Mouse (Mus musculus): ENCODE results near the gene Serping1. TPM values are rescaled to one million over a fixed set of nuclear protein-coding genes. Genes with fewer than 3 reads are reported as not detected.
"Not testable (repeated sequence)": the region's sequence is repeated elsewhere in the genome, so short reads cannot be mapped to it uniquely, and the experiment has no call there.

Serping1 gene
- total RNA-seq, 2 experiments from 2014 or later, result 7.4 to 8.4 TPM

GRCm38 (mm10) chr2:84732394-84732793 is 42.9 kb downstream of the Serping1 start:
- no peak for TF ChIP-seq CTCF (conservative IDR thresholded peaks at IDR 0.05)
- DNase-seq (ENCODE audit: low spot score in 2 of 2), result no peak
- no peak overlapping the region for H3K27ac ChIP-seq
- no peak overlapping the region for H3K4me3 ChIP-seq

- no peak for DNase-seq (ENCODE audit: low spot score in 2 of 2)
- Histone ChIP-seq H3K27ac (no peak overlapping the region), H3K4me3 (no peak overlapping the region)
- no peak for TF ChIP-seq CTCF (conservative IDR thresholded peaks at IDR 0.05)
Observed at GRCm38 (mm10) chr2:84731206-84731605, 44.0 kb downstream of the Serping1 start.

GRCm38 (mm10) chr2:84728191-84728590 is 47.1 kb downstream of the Serping1 start:
- not testable (repeated sequence) for DNase-seq (ENCODE audit: low spot score in 2 of 2); H3K27ac ChIP-seq; H3K4me3 ChIP-seq

- Histone ChIP-seq H3K4me3 (peak within 1 kb of the TSS; percentile 89), H3K27ac (peak within 1 kb of the TSS; percentile 90)
- TF ChIP-seq CTCF (conservative IDR thresholded peaks at IDR 0.05), result no peak
- DNase-seq (ENCODE audit: low spot score in 2 of 2), result peak; percentile 94 to 96
Observed at GRCm38 (mm10) chr2:84727172-84727858, 47.9 kb downstream of the Serping1 start, which contains the start of gene Clp1. Clp1 (minus strand) TSS chr2:84727350.

- H3K27ac ChIP-seq, result peak overlapping the region; percentile 90
- DNase-seq (ENCODE audit: low spot score in 2 of 2), result no peak
- TF ChIP-seq CTCF (conservative IDR thresholded peaks at IDR 0.05), result no peak
- H3K4me3 ChIP-seq, result peak overlapping the region; percentile 89
Observed at GRCm38 (mm10) chr2:84726716-84727115, 48.5 kb downstream of the Serping1 start.

GRCm38 (mm10) chr2:84725770-84726169 is 49.5 kb downstream of the Serping1 start:
- Histone ChIP-seq H3K27ac (no peak overlapping the region), H3K4me3 (peak overlapping the region; percentile 89; the same call in 1 of the 2 replicates)
- TF ChIP-seq CTCF (conservative IDR thresholded peaks at IDR 0.05), result no peak
- no peak for DNase-seq (ENCODE audit: low spot score in 2 of 2)

GRCm38 (mm10) chr2:84723856-84724255 is 51.4 kb downstream of the Serping1 start:
- no peak for DNase-seq (ENCODE audit: low spot score in 2 of 2)
- H3K4me3 ChIP-seq, result no peak overlapping the region
- H3K27ac ChIP-seq, result no peak overlapping the region
- TF ChIP-seq CTCF (conservative IDR thresholded peaks at IDR 0.05), result no peak

GRCm38 (mm10) chr2:84721182-84721581 is 54.1 kb downstream of the Serping1 start:
- TF ChIP-seq CTCF (conservative IDR thresholded peaks at IDR 0.05), result no peak

GRCm38 (mm10) chr2:84720718-84721117 is 54.5 kb downstream of the Serping1 start:
- H3K4me3 ChIP-seq, result no peak overlapping the region
- no peak overlapping the region for H3K27ac ChIP-seq
- no peak for TF ChIP-seq CTCF (conservative IDR thresholded peaks at IDR 0.05)
- no peak for DNase-seq (ENCODE audit: low spot score in 2 of 2)

More at GRCm38 (mm10) chr2:84721182-84721581, 54.1 kb downstream of the Serping1 start:
- Histone ChIP-seq H3K4me3 (no peak overlapping the region), H3K27ac (no peak overlapping the region)
- DNase-seq (ENCODE audit: low spot score in 2 of 2), result no peak

- no peak for DNase-seq (ENCODE audit: low spot score in 2 of 2)
- TF ChIP-seq CTCF (conservative IDR thresholded peaks at IDR 0.05), result no peak
- Histone ChIP-seq H3K27ac (no peak overlapping the region), H3K4me3 (no peak overlapping the region)
Observed at GRCm38 (mm10) chr2:84717357-84717756, 57.9 kb downstream of the Serping1 start.

GRCm38 (mm10) chr2:84716423-84717355 is 58.6 kb downstream of the Serping1 start:
- DNase-seq (ENCODE audit: low spot score in 2 of 2), result no peak
- peak overlapping the region; percentile 72 for H3K4me3 ChIP-seq
- no peak for TF ChIP-seq CTCF (conservative IDR thresholded peaks at IDR 0.05)
- H3K27ac ChIP-seq, result peak overlapping the region; percentile 98

GRCm38 (mm10) chr2:84715562-84716361 is 59.5 kb downstream of the Serping1 start:
- H3K27ac ChIP-seq, result peak overlapping the region; percentile 98
- DNase-seq (ENCODE audit: low spot score in 2 of 2), result peak in 1 of 2 experiments; percentile 94
- TF ChIP-seq CTCF (conservative IDR thresholded peaks at IDR 0.05), result no peak
- peak overlapping the region; percentile 72 for H3K4me3 ChIP-seq

Small RNA genes lying within 50 kb of the gene (microRNA-seq; reads per million reads assigned to microRNA genes)
- 1,710 to 2,217 reads per million in 2 experiments for gene Mir130a

Other genes with a start within 250 kb of the Serping1 start
- 10 to 100 TPM; 43.3 to 52.9 TPM for gene Ctnnd1, start 124.7 kb downstream of the Serping1 start, total RNA-seq (2021)
- gene Btbd18, start 116.4 kb downstream of the Serping1 start, total RNA-seq (2021), result not detected
- 10 to 100 TPM; 21.7 to 26.3 TPM for gene Selenoh, start 104.7 kb downstream of the Serping1 start, total RNA-seq (2021)
- 1 to 10 TPM; 3.3 to 9.9 TPM for gene Gm28635, start 97.4 kb downstream of the Serping1 start, total RNA-seq (2021)
- 10 to 100 TPM; 31.4 to 31.8 TPM for gene Med19, start 97.0 kb downstream of the Serping1 start, total RNA-seq (2021)
- gene Tmx2, start 96.3 kb downstream of the Serping1 start, total RNA-seq (2021), result 100 to 1,000 TPM; 231 to 240 TPM
- 10 to 100 TPM; 37.4 to 38.1 TPM for gene Zdhhc5, start 60.3 kb downstream of the Serping1 start, total RNA-seq (2021)
- gene Clp1, start 48.1 kb downstream of the Serping1 start, total RNA-seq (2021), result 1 to 10 TPM; 8.1 to 8.8 TPM
- gene Ypel4, start 41.4 kb downstream of the Serping1 start, total RNA-seq (2021), result 10 to 100 TPM; 90.0 to 93.4 TPM
- gene Gm19426, start 31.8 kb downstream of the Serping1 start, total RNA-seq (2021), result 1 to 10 TPM; 1.6 to 2.5 TPM
- gene Ube2l6, start 23.4 kb upstream of the Serping1 start, total RNA-seq (2021), result 1 to 10 TPM; 6.0 to 6.1 TPM
- not detected for gene Smtnl1, start 47.2 kb upstream of the Serping1 start, total RNA-seq (2021)
- 10 to 100 TPM; 48.7 to 57.5 TPM for gene Timm10, start 51.6 kb upstream of the Serping1 start, total RNA-seq (2021)
- under 1 TPM; 0.27 to 0.79 TPM for gene Slc43a1, start 63.4 kb upstream of the Serping1 start, total RNA-seq (2021)
- gene Rtn4rl2, start 111.3 kb upstream of the Serping1 start, total RNA-seq (2021), result 10 to 100 TPM; 85.9 to 88.8 TPM
- under 1 TPM; 0.61 to 0.84 TPM for gene Slc43a3, start 161.1 kb upstream of the Serping1 start, total RNA-seq (2021)
- not detected for gene Prg2, start 205.0 kb upstream of the Serping1 start, total RNA-seq (2021)
- not detected for gene Prg3, start 212.8 kb upstream of the Serping1 start, total RNA-seq (2021)

Data from layer of hippocampus, adult 2 months (tissue).